Mouse (Mus musculus): Measurements from ENCODE around the gene Nf1. TPM values are rescaled to one million over a fixed set of nuclear protein-coding genes. Genes with fewer than 3 reads are reported as not detected.

Gene Nf1
- total RNA-seq, 2 experiments from 2014 or later, result 30.9 to 31.6 TPM

- intact Hi-C loops (cut with DNase I), result no loop called here
- DNase-seq, result no peak
Observed at GRCm38 (mm10) chr11:79570319-79570718, 230.8 kb downstream of the Nf1 start.

- no peak for DNase-seq
- intact Hi-C loops (cut with DNase I), result no loop called here
Observed at GRCm38 (mm10) chr11:79573836-79574235, 234.3 kb downstream of the Nf1 start.

GRCm38 (mm10) chr11:79575383-79576073 is 236.0 kb downstream of the Nf1 start:
- intact Hi-C loops (cut with DNase I), result loop anchor here (5.0 kb wide), 1 partner anchor 98 kb away; no protein-coding TSS in a partner anchor
- DNase-seq, result no peak

GRCm38 (mm10) chr11:79577741-79578140 is 238.2 kb downstream of the Nf1 start:
- peak; percentile 74 to 85 for DNase-seq
- intact Hi-C loops (cut with DNase I), result loop anchor here (5.0 kb wide), 1 partner anchor 100 kb away; no protein-coding TSS in a partner anchor

- DNase-seq, result no peak
- intact Hi-C loops (cut with DNase I), result loop anchor here (5.0 kb wide), 1 partner anchor 342 kb away; no protein-coding TSS in a partner anchor
Observed at GRCm38 (mm10) chr11:79580660-79581059, 241.2 kb downstream of the Nf1 start.

- no peak for DNase-seq
- intact Hi-C loops (cut with DNase I), result loop anchor here (5.0 kb wide), 1 partner anchor 341 kb away; no protein-coding TSS in a partner anchor
Observed at GRCm38 (mm10) chr11:79581257-79581656, 241.8 kb downstream of the Nf1 start.

GRCm38 (mm10) chr11:79584191-79584590 is 244.7 kb downstream of the Nf1 start:
- DNase-seq, result peak; percentile 62 to 78

GRCm38 (mm10) chr11:79589317-79590075 is 250.0 kb downstream of the Nf1 start:
- no peak for DNase-seq
- intact Hi-C loops (cut with DNase I), result no loop called here

More at GRCm38 (mm10) chr11:79584191-79584590, 244.7 kb downstream of the Nf1 start:
- intact Hi-C loops (cut with DNase I), result loop anchor here (1.0 to 5.0 kb wide), 2 partner anchors 102 to 338 kb away; no protein-coding TSS in a partner anchor

- no peak for DNase-seq
- intact Hi-C loops (cut with DNase I), result no loop called here
Observed at GRCm38 (mm10) chr11:79590664-79591590, 251.4 kb downstream of the Nf1 start, which contains the start of gene Rab11fip4. Gene Rab11fip4, plus strand, starts transcription at chr11:79591212.

- intact Hi-C loops (cut with DNase I), result no loop called here
- no peak for DNase-seq
Observed at GRCm38 (mm10) chr11:79591591-79591975, 252.1 kb downstream of the Nf1 start.

GRCm38 (mm10) chr11:79593495-79593894 is 254.0 kb downstream of the Nf1 start:
- intact Hi-C loops (cut with DNase I), result no loop called here
- DNase-seq, result no peak

- DNase-seq, result no peak
- intact Hi-C loops (cut with DNase I), result no loop called here
Observed at GRCm38 (mm10) chr11:79610454-79610853, 271.0 kb downstream of the Nf1 start.

- DNase-seq, result peak in 1 of 2 experiments; percentile 26
- intact Hi-C loops (cut with DNase I), result no loop called here
Observed at GRCm38 (mm10) chr11:79611011-79611666, 271.6 kb downstream of the Nf1 start.

GRCm38 (mm10) chr11:79612046-79612600 is 272.6 kb downstream of the Nf1 start:
- DNase-seq, result no peak
- intact Hi-C loops (cut with DNase I), result no loop called here

- no peak for DNase-seq
- intact Hi-C loops (cut with DNase I), result no loop called here
Observed at GRCm38 (mm10) chr11:79613084-79613483, 273.6 kb downstream of the Nf1 start.

- intact Hi-C loops (cut with DNase I), result no loop called here
- no peak for DNase-seq
Observed at GRCm38 (mm10) chr11:79613711-79614110, 274.2 kb downstream of the Nf1 start.

GRCm38 (mm10) chr11:79614880-79615279 is 275.4 kb downstream of the Nf1 start:
- intact Hi-C loops (cut with DNase I), result no loop called here
- DNase-seq, result no peak

- intact Hi-C loops (cut with DNase I), result no loop called here
- DNase-seq, result peak in 1 of 2 experiments; percentile 31
Observed at GRCm38 (mm10) chr11:79615871-79616270, 276.4 kb downstream of the Nf1 start.

- no peak for DNase-seq
- intact Hi-C loops (cut with DNase I), result no loop called here
Observed at GRCm38 (mm10) chr11:79617991-79618390, 278.5 kb downstream of the Nf1 start.

Measured in heart, postnatal 14 days (tissue).